Mouse (Mus musculus) c-Kit-positive CD71-positive TER-119-positive erythroid progenitor cells, embryonic 14.5 days (primary cell): ENCODE results near the gene Jchain.
"Not testable (repeated sequence)": the region's sequence is repeated elsewhere in the genome, so short reads cannot be mapped to it uniquely, and the experiment has no call there.

Source experiments
- DNase-seq: peaks from one replicate; pipeline ENCODE4 v3.0.0-alpha.2; 2013; ENCODE audit warnings: low spot score

Jchain gene

GRCm38 (mm10) chr5:88527657-88528056 is at the start of gene Jchain:
TSS of gene Jchain (minus strand) at chr5:88527891.
- no peak for DNase-seq

GRCm38 (mm10) chr5:88575506-88576338 is 48.0 kb upstream of the Jchain start:
- no peak for DNase-seq

GRCm38 (mm10) chr5:88574829-88575228 is 47.1 kb upstream of the Jchain start:
- DNase-seq, result no peak

- DNase-seq, result no peak
Measured at GRCm38 (mm10) chr5:88569541-88569940, 41.9 kb upstream of the Jchain start.

GRCm38 (mm10) chr5:88566034-88566841 is 38.5 kb upstream of the Jchain start:
- peak; percentile 48 for DNase-seq

- DNase-seq, result peak; percentile 11
Measured at GRCm38 (mm10) chr5:88565148-88566033, 37.7 kb upstream of the Jchain start.

GRCm38 (mm10) chr5:88564501-88565147 is 36.9 kb upstream of the Jchain start, which contains the start of gene Rufy3:
TSS of gene Rufy3 (plus strand) at chr5:88565040.
- DNase-seq, result peak; percentile 44

- no peak for DNase-seq
Measured at GRCm38 (mm10) chr5:88562863-88563780, 35.4 kb upstream of the Jchain start.

- DNase-seq, result no peak
Measured at GRCm38 (mm10) chr5:88561080-88561814, 33.6 kb upstream of the Jchain start.

- DNase-seq, result no peak
Measured at GRCm38 (mm10) chr5:88558991-88559390, 31.3 kb upstream of the Jchain start.

GRCm38 (mm10) chr5:88554086-88554886 is 26.6 kb upstream of the Jchain start, which contains the start of gene Utp3:
TSS of gene Utp3 (plus strand) at chr5:88554462.
- DNase-seq, result peak; percentile 100

GRCm38 (mm10) chr5:88553271-88554085 is 25.8 kb upstream of the Jchain start:
- peak; percentile 8 for DNase-seq

- no peak for DNase-seq
Measured at GRCm38 (mm10) chr5:88545536-88545935, 17.8 kb upstream of the Jchain start.

GRCm38 (mm10) chr5:88544411-88544810 is 16.7 kb upstream of the Jchain start:
- not testable (repeated sequence) for DNase-seq

- DNase-seq, result peak; percentile 14
Measured at GRCm38 (mm10) chr5:88542651-88543282, 15.1 kb upstream of the Jchain start.

- DNase-seq, result no peak
Measured at GRCm38 (mm10) chr5:88540845-88541244, 13.2 kb upstream of the Jchain start.

GRCm38 (mm10) chr5:88534697-88535096 is 7.0 kb upstream of the Jchain start:
- DNase-seq, result no peak
